9 mouse cellular contexts compared by ENCODE assay signal in genomic region chr4:62822568-62822967, GRCm38 (mm10).
DNase-seq lines count a peak whose midpoint lies in the region; ATAC-seq and TF ChIP-seq lines count a peak whose summit lies in the region.
"Had no signal": no experiment of that assay in that cellular context is flagged by ENCODE, and none has a peak within 500 bp of the region (broad histone marks: within the 10 kb centered on the region; RNA-seq: fewer than 3 reads in every experiment).

No protein-coding gene starts in this region.

- intact Hi-C loops in left cerebral cortex, postnatal 25 days (cut with DNase I), result loop anchor here (1.0 kb wide), 1 partner anchor 296 kb away; no protein-coding TSS in a partner anchor

- no peaks in the 10 kb centered on the region for H3K4me1 ChIP-seq in liver, adult 2 months (ENCODE audit: control insufficient read depth, insufficient read depth, low read length)
- H3K4me1 ChIP-seq in liver, embryonic 11.5 days (replicated peaks; ENCODE audit: control insufficient read depth, insufficient read depth, low read length), result no peaks in the 10 kb centered on the region

- no peak for TF ChIP-seq POLR2A in liver, adult 2 months (IDR thresholded peaks at IDR 0.05; ENCODE audit: extremely low read depth, insufficient read depth, low read length)

- no peaks in the 10 kb centered on the region for H3K79me2 ChIP-seq in liver, adult 2 months (ENCODE audit: control insufficient read depth, insufficient read depth, low read length)

- H3K27me3 ChIP-seq in liver, adult 2 months (ENCODE audit: control insufficient read depth, insufficient read depth, low read length), result no peaks in the 10 kb centered on the region
- H3K27me3 ChIP-seq in liver, embryonic 11.5 days (replicated peaks; ENCODE audit: control insufficient read depth, insufficient read depth, low read length), result no peaks in the 10 kb centered on the region; the same call in 1 of the 2 replicates
- H3K27me3 ChIP-seq: neural tube, embryonic 13.5 days had no signal

- no peak overlapping the region for H3K4me3 ChIP-seq in liver, adult 2 months (ENCODE audit: insufficient read depth, low read depth, low read length)
- H3K4me3 ChIP-seq in liver, embryonic 11.5 days (ENCODE audit: low read depth, low read length), result no peak overlapping the region
- H3K4me3 ChIP-seq: neural tube, embryonic 13.5 days had no signal

- DNase-seq in liver, adult 2 months (ENCODE audit: extremely low read depth, low read depth, low spot score), result peak; percentile 17
- no peak for DNase-seq in liver, embryonic 11.5 days (ENCODE audit: low spot score)
- peak; percentile 42 for DNase-seq in WW6 (ENCODE audit: low read depth, low spot score)
- DNase-seq in heart, postnatal 4 days, result peak; percentile 80
- peak; percentile 49 to 62 for DNase-seq in left cerebral cortex, postnatal 25 days (ENCODE audit: low spot score in 2 of 2)
- DNase-seq in right cerebral cortex, adult 18-20 months, result peak; percentile 51

- no peak for ATAC-seq in liver, embryonic 11.5 days (replicated peaks; ENCODE audit: low FRiP score)
- peak; percentile 63 for ATAC-seq in common myeloid progenitor, adult 5-6 weeks (replicated peaks; ENCODE audit: low read depth, poor library complexity, severe bottlenecking)
- no peak for ATAC-seq in erythroid progenitor cell, adult 5-6 weeks (replicated peaks; ENCODE audit: low FRiP score, poor library complexity, severe bottlenecking)

- no peaks in the 10 kb centered on the region for H3K9me3 ChIP-seq in liver, embryonic 11.5 days (ENCODE audit: control insufficient read depth, low read length)
- H3K9me3 ChIP-seq: neural tube, embryonic 13.5 days had no signal

- WGBS in liver, adult 2 months, result 29% methylated on average over 7 of the region's 7 CpGs
- 43% methylated on average over 7 of the region's 7 CpGs for WGBS in liver, embryonic 11.5 days

- no peak overlapping the region for H3K27ac ChIP-seq in liver, adult 2 months (replicated peaks; ENCODE audit: insufficient read depth, low read depth, low read length)
- no peak overlapping the region for H3K27ac ChIP-seq in liver, embryonic 11.5 days (ENCODE audit: low read depth, low read length)

- H3K9ac ChIP-seq in liver, adult 2 months (ENCODE audit: low read depth, low read length), result no peak overlapping the region
- H3K9ac ChIP-seq in liver, embryonic 11.5 days (ENCODE audit: low read depth, low read length), result no peak overlapping the region
- H3K9ac ChIP-seq: neural tube, embryonic 13.5 days had no signal

- no peak overlapping the region for H3K4me2 ChIP-seq in liver, embryonic 11.5 days
- H3K4me2 ChIP-seq: neural tube, embryonic 13.5 days had no signal

- H3K36me3 ChIP-seq in liver, adult 2 months (ENCODE audit: control insufficient read depth, insufficient read depth, low read length), result no peaks in the 10 kb centered on the region
- H3K36me3 ChIP-seq in liver, embryonic 11.5 days (ENCODE audit: control insufficient read depth, insufficient read depth, low read length), result no peaks in the 10 kb centered on the region
- H3K36me3 ChIP-seq: neural tube, embryonic 13.5 days had no signal

- TF ChIP-seq CTCF in liver, adult 2 months (IDR thresholded peaks at IDR 0.05; ENCODE audit: low read depth, low read length), result 0 out of 2 replicates have a peak, but pooled peaks have one; percentile 16
